Mouse (Mus musculus) neural tube, embryonic 14.5 days (tissue): ENCODE data around the gene Sdhaf1. TPM values are rescaled to one million over a fixed set of nuclear protein-coding genes. Genes with fewer than 3 reads are reported as not detected.
A peak's percentile ranks its signal among the peaks of the same experiment; 100 is the strongest.

Source experiments
- ATAC-seq: fragments of 200-750 bp; cut with Nextera tagmentation; 2 replicates; pipeline ENCODE4 v1.8.0; 2017; ENCODE audit warnings: low read depth, mild to moderate bottlenecking, moderate TSS enrichment, moderate library complexity
- H3K27ac ChIP-seq: fragments of 300-500 bp; sonication (generic); 2 replicates; pipeline ENCODE4 v1.5.1; 2014; ENCODE audit warnings: low read depth, mild to moderate bottlenecking, control low read depth, low read length, moderate library complexity, mixed read lengths
- H3K27me3 ChIP-seq: fragments of 300-500 bp; sonication (generic); 2 replicates; pipeline ENCODE4 v1.6.1; 2014; ENCODE audit warnings: low read length; ENCODE audit not compliant: control insufficient read depth, insufficient read depth
- H3K36me3 ChIP-seq: fragments of 300-500 bp; sonication (generic); 2 replicates; pipeline ENCODE4 v1.6.1; 2014; ENCODE audit warnings: low read length, mixed read lengths; ENCODE audit not compliant: control insufficient read depth, insufficient read depth
- H3K4me1 ChIP-seq: fragments of 300-500 bp; sonication (generic); 2 replicates; pipeline ENCODE4 v1.6.1; 2014; ENCODE audit warnings: low read length; ENCODE audit not compliant: control insufficient read depth, insufficient read depth
- H3K4me2 ChIP-seq: fragments of 300-500 bp; sonication (generic); 2 replicates; pipeline ENCODE4 v1.6.1; 2014; ENCODE audit warnings: mild to moderate bottlenecking, low read depth, low read length, control low read depth
- H3K4me3 ChIP-seq: fragments of 300-500 bp; sonication (generic); 2 replicates; pipeline ENCODE4 v1.5.1; 2014; ENCODE audit warnings: low read depth, low read length, control low read depth, mixed read lengths
- H3K9ac ChIP-seq: fragments of 300-500 bp; sonication (generic); replicated peaks from 2 replicates; pipeline ENCODE4 v1.6.1; 2014; ENCODE audit warnings: low read depth, mild to moderate bottlenecking, control low read depth, low read length, mixed read lengths
- H3K9me3 ChIP-seq: fragments of 300-500 bp; sonication (generic); 2 replicates; pipeline ENCODE4 v1.6.1; 2016; ENCODE audit warnings: low read length; ENCODE audit not compliant: control insufficient read depth
- WGBS: fragments of 180-500 bp; shearing (Covaris S2); extraction: QIAGEN DNeasy Blood & Tissue Kit; methylation state at CpG from one replicate; pipeline ENCODE4 v1.1.7; 2014; 5-methylcytosine and 5-hydroxymethylcytosine counted together
- polyA plus RNA-seq: library from polyadenylated mRNA; unstranded; fragments of >200 nt; fragmentation: Nextera tagmentation; extraction: Ambion mirVana; gene quantifications from 2 replicates; pipeline ENCODE4 v1.2.1, GENCODE M21; 2014

Sdhaf1 gene
- polyA plus RNA-seq, 1 experiment from 2014 or later, result 16.3 TPM

DNA sequence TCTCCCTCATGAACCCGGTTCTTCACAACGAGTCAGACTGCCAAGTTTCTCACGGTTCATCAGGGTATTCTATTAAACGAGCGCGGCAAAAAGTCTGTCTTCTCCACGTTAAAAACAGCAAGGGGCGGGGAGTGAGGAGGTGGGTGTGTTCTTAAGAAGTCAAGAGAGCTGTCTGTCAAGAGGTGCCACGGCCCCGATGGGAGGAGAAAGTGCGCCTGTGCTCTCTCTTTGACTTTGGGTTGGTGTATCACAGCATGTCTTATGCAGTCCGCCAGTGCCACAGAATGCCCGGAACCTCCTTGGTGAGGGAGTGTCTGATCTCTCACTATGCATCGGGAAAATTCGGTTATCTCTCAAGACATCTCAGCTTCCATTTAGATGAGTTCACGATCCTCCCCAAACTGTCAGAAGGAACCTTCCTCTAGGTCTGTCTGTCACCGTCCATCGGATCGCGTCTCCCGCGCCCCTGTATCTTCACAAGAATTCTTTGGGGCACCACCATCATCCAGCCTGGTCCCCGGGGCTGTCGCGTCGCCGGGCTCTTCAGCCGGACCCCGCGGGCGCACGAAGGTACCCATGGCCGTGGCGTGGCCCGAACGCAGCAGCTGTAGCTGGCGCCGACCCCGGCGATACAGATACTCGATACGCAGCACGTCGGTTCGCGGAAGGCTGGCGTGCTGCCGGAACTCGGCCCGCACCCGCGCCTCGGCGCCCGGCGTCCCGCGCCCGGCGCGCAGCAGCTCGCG lies 2.0 kb downstream of the Sdhaf1 start, which contains the start of gene E130208F15Rik:
Gene E130208F15Rik (plus strand): TSS at position 202 of the 746 bp plus-strand sequence.
- Histone ChIP-seq H3K9ac (peak within 1 kb of the TSS; percentile 80), H3K4me2 (peak within 1 kb of the TSS; percentile 85), H3K4me3 (peak within 1 kb of the TSS; percentile 85), H3K36me3 (no peaks in the 10 kb centered on the region), H3K9me3 (no peaks in the 10 kb centered on the region), H3K4me1 (peaks cover 9% of the 10 kb centered on the region), H3K27me3 (no peaks in the 10 kb centered on the region), H3K27ac (peak within 1 kb of the TSS; percentile 82)
- WGBS, result under 1% methylated on average over 63 of the region's 63 CpGs
- peak; percentile 62 for ATAC-seq

DNA sequence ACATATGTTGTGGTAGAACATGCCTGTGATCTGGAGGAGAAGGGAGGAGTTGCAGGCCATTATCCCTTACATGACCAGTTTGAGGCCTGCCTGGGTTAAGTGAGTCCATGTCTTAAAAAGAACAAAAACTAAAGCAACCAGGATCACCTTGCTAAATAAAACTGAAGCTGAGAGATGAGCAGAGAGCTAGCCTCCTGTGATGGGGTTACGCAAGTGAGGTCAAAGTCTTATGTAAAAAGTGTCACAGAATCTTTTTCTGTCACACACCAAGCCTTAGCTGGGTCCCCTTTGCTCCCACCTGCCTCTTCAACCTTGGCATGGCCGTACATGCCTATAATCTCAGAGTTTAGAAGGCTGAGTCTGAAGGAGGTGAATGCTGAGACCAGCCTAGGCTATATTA lies 2.7 kb downstream of the Sdhaf1 start:
- H3K4me2 ChIP-seq, result peak overlapping the region; percentile 85
- no peak for ATAC-seq
- H3K4me1 ChIP-seq, result peaks cover 9% of the 10 kb centered on the region
- H3K36me3 ChIP-seq, result no peaks in the 10 kb centered on the region
- H3K9ac ChIP-seq, result peak overlapping the region; percentile 80; the same call in 1 of the 2 replicates
- no peak overlapping the region for H3K27ac ChIP-seq
- H3K27me3 ChIP-seq, result no peaks in the 10 kb centered on the region
- H3K9me3 ChIP-seq, result no peaks in the 10 kb centered on the region
- WGBS, result 89% methylated on average over 2 of the region's 2 CpGs
- H3K4me3 ChIP-seq, result peak overlapping the region; percentile 85; the same call in 1 of the 2 replicates

DNA sequence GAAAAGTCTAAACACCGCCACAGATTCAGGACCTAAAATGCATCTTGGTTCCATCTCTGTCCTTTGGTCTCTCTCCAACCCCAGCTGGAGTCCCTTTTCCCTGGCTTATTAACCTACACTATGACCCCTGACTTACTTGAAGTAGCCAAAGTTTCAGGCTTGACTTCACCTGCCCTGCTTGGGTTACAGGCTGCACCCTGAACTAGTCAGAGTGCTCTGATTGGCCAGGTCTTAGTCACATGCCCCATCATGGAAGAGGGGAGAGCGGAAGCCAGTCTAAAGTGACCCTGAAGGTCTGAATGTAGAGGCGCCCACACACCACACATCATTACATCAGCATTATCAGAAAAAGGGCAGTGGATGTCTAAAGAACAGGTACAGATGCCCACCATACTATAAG lies 5.6 kb downstream of the Sdhaf1 start:
- Histone ChIP-seq H3K4me2 (no peak overlapping the region), H3K9me3 (no peaks in the 10 kb centered on the region), H3K4me1 (peaks cover 9% of the 10 kb centered on the region), H3K27me3 (no peaks in the 10 kb centered on the region), H3K9ac (no peak overlapping the region), H3K27ac (no peak overlapping the region), H3K4me3 (no peak overlapping the region), H3K36me3 (no peaks in the 10 kb centered on the region; the same call in 1 of the 2 replicates)
- WGBS, result 96% methylated on average over 3 of the region's 3 CpGs
- no peak for ATAC-seq

DNA sequence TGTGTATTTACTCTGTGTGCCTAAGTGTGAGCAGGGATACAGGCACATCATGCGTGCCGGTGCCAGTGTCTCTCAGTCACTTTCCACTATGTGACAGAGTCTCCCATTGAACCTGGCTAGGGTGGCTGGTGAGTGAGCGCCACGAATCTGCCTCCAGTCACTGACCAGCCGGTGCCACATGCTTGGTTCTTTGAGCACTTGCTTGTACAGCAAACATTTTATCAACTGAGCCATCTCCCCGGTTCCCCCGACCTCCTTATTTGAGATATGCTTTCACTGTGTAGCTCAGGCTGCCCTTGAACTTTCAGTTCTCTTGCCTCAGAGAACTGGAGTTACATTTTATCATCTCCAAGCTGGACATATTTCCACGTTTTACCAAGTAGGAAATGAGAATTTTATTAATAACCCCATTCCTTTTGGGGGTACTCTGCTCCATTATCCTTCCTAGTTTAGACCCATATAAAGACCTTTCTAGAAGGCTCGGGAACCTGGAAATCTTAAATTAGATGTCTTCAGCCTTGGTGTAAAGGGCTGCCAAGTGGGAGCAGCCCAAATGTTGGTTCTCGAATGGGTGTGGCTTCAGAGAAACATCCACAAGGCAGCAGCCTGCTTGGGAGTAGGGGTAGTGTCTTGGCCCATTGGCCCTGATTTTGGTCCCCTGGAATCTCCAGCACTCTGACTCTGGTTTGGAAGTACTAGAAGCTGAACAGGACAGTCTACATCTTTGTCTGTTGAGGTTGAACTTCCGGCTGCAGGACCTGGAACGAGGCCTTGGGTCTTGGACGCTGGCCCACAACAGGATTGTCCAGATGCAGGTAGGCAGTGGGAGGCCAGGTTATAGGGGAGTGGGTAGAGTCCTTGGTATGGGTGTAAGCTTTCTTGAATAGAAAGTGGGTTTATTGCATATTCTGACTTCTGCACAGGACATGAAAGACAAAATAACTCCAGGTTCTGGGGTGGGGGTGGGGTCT lies 7.9 kb downstream of the Sdhaf1 start:
- WGBS, result 82% methylated on average over 13 of the region's 13 CpGs
- Histone ChIP-seq H3K4me1 (peaks cover 2% of the 10 kb centered on the region; the same call in 1 of the 2 replicates), H3K27ac (no peak overlapping the region), H3K4me2 (no peak overlapping the region), H3K27me3 (no peaks in the 10 kb centered on the region), H3K4me3 (no peak overlapping the region), H3K9ac (no peak overlapping the region), H3K9me3 (no peaks in the 10 kb centered on the region), H3K36me3 (peaks cover 4% of the 10 kb centered on the region; the same call in 1 of the 2 replicates)
- ATAC-seq, result no peak

DNA sequence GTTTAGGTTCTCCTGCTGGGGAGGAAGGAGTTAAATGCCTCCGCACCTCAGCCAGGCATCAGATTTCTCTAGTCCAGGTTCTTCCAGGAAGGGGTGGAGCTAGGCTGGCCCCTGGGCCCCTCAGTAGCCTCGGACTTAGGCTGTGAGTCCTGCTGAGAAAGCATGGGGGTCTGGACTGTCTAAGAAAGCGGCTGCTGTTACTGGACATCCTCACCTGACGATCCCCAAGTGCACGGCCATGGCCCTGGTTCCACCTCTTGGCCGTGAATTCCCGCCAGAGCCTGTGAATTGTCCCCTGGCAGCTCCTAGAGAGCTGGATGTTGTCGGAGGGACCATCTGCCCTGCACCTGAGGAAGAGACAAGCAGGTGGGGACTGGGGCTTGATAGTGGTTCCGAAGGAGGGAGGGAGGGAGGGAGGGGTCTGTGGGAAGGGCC lies 9.0 kb downstream of the Sdhaf1 start, which contains the start of gene Syne4:
Gene Syne4 (plus strand): TSS at position 87 of the 435 bp plus-strand sequence.
- no peaks in the 10 kb centered on the region for H3K9me3 ChIP-seq
- H3K4me2 ChIP-seq, result no peak within 1 kb of the TSS

DNA sequence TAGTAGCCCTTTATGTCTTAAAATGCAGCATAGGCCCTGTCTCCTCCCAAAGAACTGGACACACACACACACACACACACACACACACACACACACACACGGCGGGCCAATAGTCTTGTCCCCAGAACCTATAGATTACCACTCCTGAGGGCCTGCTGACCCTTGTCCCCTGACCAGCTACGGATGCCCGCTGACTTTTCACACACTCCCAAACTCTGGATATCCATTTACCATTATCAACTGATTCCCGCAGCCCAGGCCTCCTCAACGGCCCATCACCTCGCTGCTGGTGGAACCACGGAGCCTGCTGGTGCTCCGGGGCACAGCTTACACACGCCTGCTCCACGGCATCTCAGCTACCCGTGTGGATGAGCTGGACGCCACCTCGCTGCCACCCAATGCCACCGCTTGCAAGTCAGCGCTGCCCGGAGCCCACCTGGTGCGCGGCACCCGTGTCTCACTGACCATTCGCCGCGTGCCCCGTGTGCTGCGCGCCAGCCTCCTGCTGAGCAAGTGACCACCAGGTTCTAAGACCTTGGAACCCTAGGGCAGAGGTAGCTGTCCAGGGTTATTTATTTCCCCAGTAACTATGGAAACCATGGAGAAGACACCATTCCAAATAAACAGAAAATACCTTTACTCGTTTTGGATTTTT lies 9.9 kb downstream of the Sdhaf1 start:
- Histone ChIP-seq H3K9me3 (no peaks in the 10 kb centered on the region), H3K27me3 (no peaks in the 10 kb centered on the region), H3K36me3 (peaks cover 4% of the 10 kb centered on the region; the same call in 1 of the 2 replicates), H3K4me3 (no peak overlapping the region), H3K4me1 (peaks cover 12% of the 10 kb centered on the region), H3K27ac (no peak overlapping the region), H3K9ac (no peak overlapping the region), H3K4me2 (no peak overlapping the region)
- no peak for ATAC-seq
- WGBS, result 55% methylated on average over 27 of the region's 27 CpGs

More for the DNA sequence above, 9.0 kb downstream of the Sdhaf1 start, which contains the start of gene Syne4:
- Histone ChIP-seq H3K9ac (no peak within 1 kb of the TSS), H3K4me3 (no peak within 1 kb of the TSS), H3K4me1 (peaks cover 4% of the 10 kb centered on the region; the same call in 1 of the 2 replicates), H3K36me3 (peaks cover 4% of the 10 kb centered on the region; the same call in 1 of the 2 replicates), H3K27me3 (no peaks in the 10 kb centered on the region), H3K27ac (no peak within 1 kb of the TSS)
- no peak for ATAC-seq
- 3% methylated on average over 9 of the region's 9 CpGs for WGBS

DNA sequence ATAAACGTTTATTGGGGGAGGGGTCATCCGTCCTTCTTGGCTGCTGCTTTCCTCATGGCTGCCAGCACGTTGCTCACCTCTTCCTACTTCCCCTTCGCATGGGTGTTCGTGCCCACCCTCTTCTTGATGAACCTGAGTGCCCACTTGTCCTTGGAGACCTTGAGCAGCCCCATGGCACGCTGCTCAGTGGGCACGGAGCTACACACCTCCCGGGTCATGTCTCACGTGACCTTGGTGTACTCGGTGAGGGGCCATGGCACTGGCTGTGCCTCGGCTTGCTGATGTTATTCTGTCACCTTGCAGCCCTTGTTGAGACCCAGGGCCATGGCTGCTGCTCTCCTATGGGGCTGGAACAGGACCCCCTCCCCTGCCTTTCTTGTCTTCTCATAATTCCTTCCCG lies 13.6 kb downstream of the Sdhaf1 start:
- ATAC-seq, result no peak
- H3K27me3 ChIP-seq, result no peaks in the 10 kb centered on the region
- H3K4me2 ChIP-seq, result no peak overlapping the region
- no peak overlapping the region for H3K27ac ChIP-seq
- H3K9me3 ChIP-seq, result no peaks in the 10 kb centered on the region
- H3K9ac ChIP-seq, result no peak overlapping the region
- peaks cover 12% of the 10 kb centered on the region for H3K4me1 ChIP-seq
- peaks cover 20% of the 10 kb centered on the region for H3K36me3 ChIP-seq
- no peak overlapping the region for H3K4me3 ChIP-seq
- WGBS, result 90% methylated on average over 12 of the region's 12 CpGs

DNA sequence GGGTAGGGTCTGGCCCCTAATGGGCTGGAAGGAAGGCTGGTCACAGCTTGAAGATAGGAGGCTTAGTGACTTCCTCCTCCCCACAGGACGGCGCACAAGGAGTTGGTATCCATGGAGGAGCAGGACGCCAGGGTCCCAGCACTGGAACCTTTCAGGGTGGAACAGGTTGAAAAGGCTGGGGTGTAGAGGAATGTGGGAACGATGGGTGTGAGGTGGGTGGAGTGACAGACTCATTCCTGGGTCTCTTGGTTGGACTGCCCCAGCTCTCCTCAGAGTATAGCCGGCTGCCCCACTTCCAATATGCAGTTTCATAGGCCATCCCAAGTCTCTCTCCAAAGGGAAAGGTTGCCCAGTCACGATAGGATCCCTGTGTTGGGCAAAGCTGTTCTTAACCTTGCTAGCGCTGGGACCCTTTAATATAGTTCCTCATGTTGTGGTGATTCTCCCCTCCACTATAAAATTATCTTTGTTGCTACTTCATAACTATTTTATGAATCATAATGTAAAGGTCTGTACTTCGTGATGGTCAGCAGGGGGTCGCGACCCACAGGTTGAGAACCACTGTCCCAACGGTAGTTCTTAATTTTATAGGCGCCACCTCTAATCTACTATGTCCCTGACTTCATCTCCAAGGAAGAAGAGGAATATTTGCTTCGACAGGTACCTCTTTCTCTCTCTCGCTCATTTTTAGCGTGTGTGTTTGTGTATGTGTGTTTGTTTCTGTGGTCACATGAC lies 14.1 kb downstream of the Sdhaf1 start:
- peaks cover 22% of the 10 kb centered on the region for H3K36me3 ChIP-seq
- no peaks in the 10 kb centered on the region for H3K9me3 ChIP-seq
- H3K27me3 ChIP-seq, result no peaks in the 10 kb centered on the region
- 65% methylated on average over 15 of the region's 15 CpGs for WGBS
- H3K27ac ChIP-seq, result no peak overlapping the region
- H3K4me2 ChIP-seq, result peak overlapping the region; percentile 91
- H3K9ac ChIP-seq, result peak overlapping the region; percentile 53
- ATAC-seq, result no peak
- H3K4me1 ChIP-seq, result peaks cover 12% of the 10 kb centered on the region
- peak overlapping the region; percentile 48 for H3K4me3 ChIP-seq
